Comparison of ENCODE assay signal across 8 mouse cellular contexts in genomic region chr19:38054720-38055192, GRCm38 (mm10). TPM values are rescaled to one million over a fixed set of nuclear protein-coding genes. Genes with fewer than 3 reads are reported as not detected.
DNase-seq lines count a peak whose midpoint lies in the region; ATAC-seq lines count a peak whose summit lies in the region.

Gene Cep55, plus strand, starts transcription at chr19:38055011.

- ATAC-seq in hindbrain, embryonic 13.5 days (ENCODE audit: low FRiP score) = peak; percentile 98

- H3K36me3 ChIP-seq in hindbrain, embryonic 13.5 days = no peaks in the 10 kb centered on the region

- H3K4me1 ChIP-seq in hindbrain, embryonic 13.5 days (replicated peaks) = peaks cover 19% of the 10 kb centered on the region

- 0 out of 2 replicates have a peak, but pooled peaks cover 3% of the 10 kb centered on the region for H3K27me3 ChIP-seq in hindbrain, embryonic 13.5 days

- peak within 1 kb of the TSS; percentile 8 for H3K27ac ChIP-seq in hindbrain, embryonic 13.5 days

- H3K4me3 ChIP-seq in hindbrain, embryonic 13.5 days = peak within 1 kb of the TSS; percentile 68

- no peaks in the 10 kb centered on the region for H3K9me3 ChIP-seq in hindbrain, embryonic 13.5 days

- WGBS in hindbrain, embryonic 13.5 days = under 1% methylated on average over 34 of the region's 36 CpGs

- H3K9ac ChIP-seq in hindbrain, embryonic 13.5 days = peak within 1 kb of the TSS; percentile 69

- peak within 1 kb of the TSS; percentile 92 for H3K4me2 ChIP-seq in hindbrain, embryonic 13.5 days

- DNase-seq in NIH3T3 (ENCODE audit: low read depth) = peak; percentile 100
- peak; percentile 98 to 99 for DNase-seq in cerebellum, postnatal 10 days
- peak; percentile 86 to 90 for DNase-seq in frontal cortex, postnatal 14 days (ENCODE audit: low spot score in 2 of 2)
- peak; percentile 92 for DNase-seq in layer of hippocampus, postnatal 36 days
- peak; percentile 96 to 97 for DNase-seq in lung, postnatal 4 days
- DNase-seq in retina, postnatal 7 days (ENCODE audit: low read depth, low spot score) = peak; percentile 99
- DNase-seq in urinary bladder, adult 2 months (ENCODE audit: low spot score) = peak; percentile 60

RNA-seq across cellular contexts. Expression of gene Cep55, which starts in this region (rescaled TPM):
- polyA plus RNA-seq in hindbrain, embryonic 13.5 days (2015; fragmentation: Nextera tagmentation; extraction: Ambion mirVana) = 8.2 and 9.6 TPM in 2 replicates
- under 1 TPM in 1 of 2 experiments, not detected in 1; 0.28 TPM for total RNA-seq in layer of hippocampus, postnatal 36 days (2021)
- polyA plus RNA-seq in urinary bladder, adult 2 months (2012; rRNA removed) = 1.8 and 2.1 TPM in 2 replicates

Comparison
In these comparisons a context has a peak if more than half of its experiments do, and no peak if none do; other contexts are left out.
1. Peak in every context shown above with its lines: DNase-seq, ATAC-seq, H3K4me3 ChIP-seq and H3K27ac ChIP-seq.
2. Peak in DNase-seq in layer of hippocampus, postnatal 36 days; RNA of the gene not detected or under 1 TPM.